Mouse (Mus musculus): ENCODE measurements at regions not wholly inside any gene's neighbourhood (a gene's known extent, or its start where the extent isn't known, plus 50 kb on each side); places are given as distances from the start of the nearest gene placed in this dataset.
A peak's percentile ranks its signal among the peaks of the same experiment; 100 is the strongest.
"Not testable (repeated sequence)": the region's sequence is repeated elsewhere in the genome, so short reads cannot be mapped to it uniquely, and the experiment has no call there.

DNA sequence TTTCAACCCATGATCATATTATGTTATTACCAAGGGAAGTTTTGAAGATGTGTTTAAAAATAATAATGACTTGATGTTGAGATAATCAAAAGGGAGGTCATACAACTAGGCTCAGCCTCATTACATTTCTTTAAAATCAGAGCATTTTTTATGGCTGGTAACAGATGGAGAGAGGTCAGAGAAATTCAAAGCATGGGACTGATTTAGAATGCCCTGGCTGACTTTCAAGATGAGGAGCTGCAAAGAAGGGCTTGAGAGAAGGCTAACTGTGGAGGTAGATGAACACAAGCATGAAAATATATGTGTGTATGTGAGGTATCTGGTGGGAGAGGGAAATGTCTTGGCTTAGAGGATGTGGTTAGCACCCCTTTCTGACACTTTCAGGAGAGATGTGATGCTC lies 502.6 kb upstream of the Gdi2 start:
- not testable (repeated sequence) for ATAC-seq (replicated peaks; ENCODE audit: low FRiP score); DNase-seq (ENCODE audit: low spot score); H3K27ac ChIP-seq (ENCODE audit: low read depth, low read length)

DNA sequence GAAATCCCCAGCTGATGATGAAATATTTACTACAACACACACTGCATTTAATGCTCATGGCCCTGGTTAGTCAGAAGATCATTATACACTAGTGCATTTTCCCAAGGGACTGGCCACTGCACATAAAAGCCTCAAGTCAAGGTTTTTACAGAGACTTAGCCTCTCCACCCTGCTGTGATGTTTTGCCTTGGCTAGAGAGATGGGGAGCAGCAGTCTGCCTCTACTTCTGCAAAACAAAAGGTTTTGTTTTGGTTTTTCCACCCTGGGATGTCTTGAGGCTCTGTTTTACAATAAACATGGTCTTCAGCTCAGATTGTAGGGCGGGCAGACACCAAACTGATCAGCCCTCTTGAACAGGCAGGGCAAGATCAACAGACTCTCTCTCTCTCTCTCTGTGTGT lies 500.9 kb upstream of the Gdi2 start:
- H3K9me3 ChIP-seq (ENCODE audit: control insufficient read depth, low read length); H3K4me2 ChIP-seq; H3K9ac ChIP-seq (ENCODE audit: low read depth, low read length); H3K36me3 ChIP-seq (ENCODE audit: control insufficient read depth, insufficient read depth, low read length); H3K27me3 ChIP-seq (replicated peaks; ENCODE audit: control insufficient read depth, insufficient read depth, low read length); H3K4me3 ChIP-seq (ENCODE audit: low read depth, low read length); H3K4me1 ChIP-seq (replicated peaks; ENCODE audit: control insufficient read depth, insufficient read depth, low read length); DNase-seq (ENCODE audit: low spot score); H3K27ac ChIP-seq (ENCODE audit: low read depth, low read length): not testable (repeated sequence)
- peak; percentile 34; the same call in 1 of the 2 replicates for ATAC-seq (replicated peaks; ENCODE audit: low FRiP score)
- WGBS, result 14% methylated on average over 1 of the region's 1 CpGs

More for the DNA sequence above, 502.6 kb upstream of the Gdi2 start:
- H3K4me3 ChIP-seq (ENCODE audit: low read depth, low read length); H3K9ac ChIP-seq (ENCODE audit: low read depth, low read length); H3K27me3 ChIP-seq (replicated peaks; ENCODE audit: control insufficient read depth, insufficient read depth, low read length); H3K4me2 ChIP-seq; H3K9me3 ChIP-seq (ENCODE audit: control insufficient read depth, low read length); H3K36me3 ChIP-seq (ENCODE audit: control insufficient read depth, insufficient read depth, low read length); H3K4me1 ChIP-seq (replicated peaks; ENCODE audit: control insufficient read depth, insufficient read depth, low read length): not testable (repeated sequence)

GRCm38 (mm10) chr13:3046381-3047105 lies 491.3 kb upstream of the Gdi2 start:
- not testable (repeated sequence) for H3K9ac ChIP-seq (ENCODE audit: low read depth, low read length); ATAC-seq (replicated peaks; ENCODE audit: low FRiP score); H3K36me3 ChIP-seq (ENCODE audit: control insufficient read depth, insufficient read depth, low read length); H3K27ac ChIP-seq (ENCODE audit: low read depth, low read length); DNase-seq (ENCODE audit: low spot score); H3K9me3 ChIP-seq (ENCODE audit: control insufficient read depth, low read length); H3K4me2 ChIP-seq; H3K4me1 ChIP-seq (replicated peaks; ENCODE audit: control insufficient read depth, insufficient read depth, low read length); H3K4me3 ChIP-seq (ENCODE audit: low read depth, low read length); H3K27me3 ChIP-seq (replicated peaks; ENCODE audit: control insufficient read depth, insufficient read depth, low read length)
- 83% methylated on average over 8 of the region's 9 CpGs for WGBS

- not testable (repeated sequence) for H3K9me3 ChIP-seq (ENCODE audit: control insufficient read depth, low read length); H3K27ac ChIP-seq (ENCODE audit: low read depth, low read length); H3K4me1 ChIP-seq (replicated peaks; ENCODE audit: control insufficient read depth, insufficient read depth, low read length); H3K9ac ChIP-seq (ENCODE audit: low read depth, low read length); H3K27me3 ChIP-seq (replicated peaks; ENCODE audit: control insufficient read depth, insufficient read depth, low read length); H3K4me2 ChIP-seq; ATAC-seq (replicated peaks; ENCODE audit: low FRiP score); H3K4me3 ChIP-seq (ENCODE audit: low read depth, low read length); DNase-seq (ENCODE audit: low spot score); H3K36me3 ChIP-seq (ENCODE audit: control insufficient read depth, insufficient read depth, low read length)
- 76% methylated on average over 3 of the region's 3 CpGs for WGBS
These were observed 454.4 kb upstream of the Gdi2 start for GRCm38 (mm10) chr13:3083480-3083879.

DNA sequence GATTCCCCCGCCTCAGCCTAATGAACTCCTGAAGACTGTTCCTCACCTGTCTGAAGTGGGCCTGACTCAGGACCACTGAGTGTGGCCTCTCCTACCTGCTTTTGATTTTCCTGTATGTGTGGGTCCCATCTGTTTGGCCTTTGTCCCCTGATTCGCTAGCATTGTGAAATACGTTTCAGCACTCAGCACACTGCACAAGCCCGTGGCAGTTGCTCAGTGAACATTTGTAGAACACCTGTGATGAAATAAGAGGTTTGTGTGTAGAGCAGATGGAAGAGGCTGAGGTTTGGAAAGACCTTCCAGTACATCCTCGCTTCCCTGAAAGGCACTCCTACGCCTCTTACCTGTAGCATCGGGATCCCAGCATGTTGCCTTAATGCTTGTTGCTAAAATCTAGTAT lies 447.9 kb upstream of the Gdi2 start:
- WGBS, result 77% methylated on average over 7 of the region's 7 CpGs
- H3K36me3 ChIP-seq (ENCODE audit: control insufficient read depth, insufficient read depth, low read length); H3K27me3 ChIP-seq (replicated peaks; ENCODE audit: control insufficient read depth, insufficient read depth, low read length); ATAC-seq (replicated peaks; ENCODE audit: low FRiP score); DNase-seq (ENCODE audit: low spot score); H3K9ac ChIP-seq (ENCODE audit: low read depth, low read length); H3K4me2 ChIP-seq; H3K4me3 ChIP-seq (ENCODE audit: low read depth, low read length); H3K9me3 ChIP-seq (ENCODE audit: control insufficient read depth, low read length); H3K27ac ChIP-seq (ENCODE audit: low read depth, low read length); H3K4me1 ChIP-seq (replicated peaks; ENCODE audit: control insufficient read depth, insufficient read depth, low read length): not testable (repeated sequence)

DNA sequence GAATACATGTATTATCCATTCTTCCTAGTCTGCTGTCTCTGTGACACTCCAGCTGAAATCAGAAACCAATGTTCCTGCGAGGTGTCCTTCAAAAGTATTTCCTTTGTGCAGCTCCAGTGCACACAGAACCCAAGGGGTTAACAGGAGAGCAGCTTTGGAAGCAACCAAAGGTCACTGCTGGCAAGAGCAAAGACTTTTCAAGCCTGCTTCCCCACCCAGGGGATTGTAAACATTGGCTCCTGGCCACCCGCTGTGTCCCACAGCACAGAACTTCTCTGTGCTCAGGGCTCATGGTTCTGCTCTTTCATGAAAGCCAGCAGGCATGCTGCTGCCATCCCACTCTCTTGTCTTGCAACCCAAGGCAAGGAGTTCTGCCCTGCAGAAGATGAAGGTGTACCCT lies 431.3 kb upstream of the Gdi2 start:
- H3K36me3 ChIP-seq (ENCODE audit: control insufficient read depth, insufficient read depth, low read length); H3K4me2 ChIP-seq; DNase-seq (ENCODE audit: low spot score); H3K9ac ChIP-seq (ENCODE audit: low read depth, low read length); H3K4me3 ChIP-seq (ENCODE audit: low read depth, low read length); H3K27me3 ChIP-seq (replicated peaks; ENCODE audit: control insufficient read depth, insufficient read depth, low read length); H3K27ac ChIP-seq (ENCODE audit: low read depth, low read length); ATAC-seq (replicated peaks; ENCODE audit: low FRiP score); H3K9me3 ChIP-seq (ENCODE audit: control insufficient read depth, low read length); H3K4me1 ChIP-seq (replicated peaks; ENCODE audit: control insufficient read depth, insufficient read depth, low read length): not testable (repeated sequence)
- WGBS, result 29% methylated on average over 2 of the region's 2 CpGs

DNA sequence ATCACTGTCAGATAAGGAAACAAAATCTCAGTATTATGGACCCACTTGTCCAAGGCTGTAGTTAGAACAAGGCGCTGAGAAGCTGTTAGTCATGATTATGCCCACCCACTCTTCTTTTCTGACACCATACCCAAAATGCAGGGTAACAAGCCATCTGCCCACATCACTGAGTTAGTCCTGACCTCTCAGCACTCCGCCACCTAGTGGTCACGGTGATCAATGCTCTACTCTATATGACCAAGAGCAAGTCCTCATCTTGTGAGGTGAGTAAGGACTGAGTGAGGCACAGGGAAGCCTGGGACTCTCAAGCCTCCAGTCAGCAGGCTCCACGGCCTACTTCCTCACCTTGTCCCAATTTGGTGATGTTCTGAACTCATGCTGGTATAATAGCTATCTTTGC lies 409.7 kb upstream of the Gdi2 start:
- H3K27me3 ChIP-seq (replicated peaks; ENCODE audit: control insufficient read depth, insufficient read depth, low read length); H3K36me3 ChIP-seq (ENCODE audit: control insufficient read depth, insufficient read depth, low read length); H3K4me2 ChIP-seq; H3K27ac ChIP-seq (ENCODE audit: low read depth, low read length); DNase-seq (ENCODE audit: low spot score); H3K4me3 ChIP-seq (ENCODE audit: low read depth, low read length); H3K9me3 ChIP-seq (ENCODE audit: control insufficient read depth, low read length); H3K9ac ChIP-seq (ENCODE audit: low read depth, low read length); H3K4me1 ChIP-seq (replicated peaks; ENCODE audit: control insufficient read depth, insufficient read depth, low read length): not testable (repeated sequence)
- 14% methylated on average over 4 of the region's 4 CpGs for WGBS
- ATAC-seq (replicated peaks; ENCODE audit: low FRiP score), result peak; percentile 58

GRCm38 (mm10) chr13:3137281-3137680 lies 400.6 kb upstream of the Gdi2 start:
- ATAC-seq (replicated peaks; ENCODE audit: low FRiP score), result not testable (repeated sequence)

GRCm38 (mm10) chr13:3138698-3139097 lies 399.2 kb upstream of the Gdi2 start:
- Histone ChIP-seq H3K4me1 (replicated peaks; ENCODE audit: control insufficient read depth, insufficient read depth, low read length) (no peaks in the 10 kb centered on the region), H3K9me3 (ENCODE audit: control insufficient read depth, low read length) (peaks cover 5% of the 10 kb centered on the region; the same call in 1 of the 2 replicates), H3K27me3 (replicated peaks; ENCODE audit: control insufficient read depth, insufficient read depth, low read length) (no peaks in the 10 kb centered on the region), H3K4me3 (ENCODE audit: low read depth, low read length) (no peak overlapping the region), H3K9ac (ENCODE audit: low read depth, low read length) (no peak overlapping the region), H3K4me2 (no peak overlapping the region), H3K36me3 (ENCODE audit: control insufficient read depth, insufficient read depth, low read length) (no peaks in the 10 kb centered on the region), H3K27ac (ENCODE audit: low read depth, low read length) (no peak overlapping the region)
- 88% methylated on average over 14 of the region's 14 CpGs for WGBS
- DNase-seq (ENCODE audit: low spot score), result no peak
- ATAC-seq (replicated peaks; ENCODE audit: low FRiP score), result no peak

More at GRCm38 (mm10) chr13:3137281-3137680, 400.6 kb upstream of the Gdi2 start:
- not testable (repeated sequence) for H3K4me2 ChIP-seq; H3K27ac ChIP-seq (ENCODE audit: low read depth, low read length); H3K36me3 ChIP-seq (ENCODE audit: control insufficient read depth, insufficient read depth, low read length); H3K9me3 ChIP-seq (ENCODE audit: control insufficient read depth, low read length); DNase-seq (ENCODE audit: low spot score); H3K4me1 ChIP-seq (replicated peaks; ENCODE audit: control insufficient read depth, insufficient read depth, low read length); H3K4me3 ChIP-seq (ENCODE audit: low read depth, low read length); H3K27me3 ChIP-seq (replicated peaks; ENCODE audit: control insufficient read depth, insufficient read depth, low read length); H3K9ac ChIP-seq (ENCODE audit: low read depth, low read length)
- 78% methylated on average over 2 of the region's 2 CpGs for WGBS
